Mouse (Mus musculus): ENCODE measurements around the gene Gm10300.

Gene Gm10300

DNA sequence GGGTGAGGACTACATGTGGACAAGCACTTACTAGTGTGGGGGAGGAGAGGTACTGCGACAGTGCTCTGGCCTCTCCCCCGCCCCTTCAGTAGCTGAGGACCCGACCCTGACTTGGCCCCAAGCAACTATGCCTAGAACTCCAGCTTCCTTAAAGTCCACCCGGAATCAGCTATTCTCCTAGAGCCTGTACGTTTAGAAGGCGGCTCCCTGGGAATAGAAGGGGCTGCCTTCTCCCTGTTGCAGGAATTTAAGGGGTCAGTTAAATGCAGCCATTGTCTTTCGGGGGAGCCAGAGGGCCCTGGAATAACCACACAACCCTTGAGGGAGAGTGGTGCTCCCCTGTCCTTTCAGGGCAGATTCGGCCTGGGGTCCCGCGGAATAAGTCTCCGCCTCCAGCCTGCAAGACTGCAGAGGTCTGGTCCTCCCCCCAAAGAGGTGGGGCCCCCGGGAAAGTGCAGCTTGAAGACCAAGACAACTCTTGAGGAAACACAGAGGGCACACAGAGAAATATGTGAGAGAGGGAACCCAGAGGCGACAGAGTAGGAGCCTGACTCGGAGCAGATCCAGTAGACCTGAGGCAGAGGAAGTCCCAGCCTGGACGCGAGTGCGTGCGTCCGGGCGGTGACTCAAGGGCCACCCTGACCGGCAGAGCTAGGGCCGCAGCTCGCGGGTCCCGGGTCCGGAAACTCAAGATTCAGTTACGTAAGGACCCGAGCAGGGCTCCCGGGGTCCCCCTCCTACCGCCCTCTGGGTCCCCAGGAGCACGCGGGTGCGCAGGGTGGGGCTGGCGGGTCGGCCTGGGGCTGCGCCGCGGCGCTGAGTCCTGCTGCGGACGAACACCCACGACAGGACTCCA, at the start of gene Gm10300:
Gene Gm10300 (plus strand): TSS at position 621 of the 856 bp plus-strand sequence.
- CTCF ChIA-PET = interaction anchor here (0.5 to 1.0 kb wide), 3 partner anchors 42 to 1042 kb away, joined by 3 read pairs; no protein-coding TSS in a partner anchor

DNA sequence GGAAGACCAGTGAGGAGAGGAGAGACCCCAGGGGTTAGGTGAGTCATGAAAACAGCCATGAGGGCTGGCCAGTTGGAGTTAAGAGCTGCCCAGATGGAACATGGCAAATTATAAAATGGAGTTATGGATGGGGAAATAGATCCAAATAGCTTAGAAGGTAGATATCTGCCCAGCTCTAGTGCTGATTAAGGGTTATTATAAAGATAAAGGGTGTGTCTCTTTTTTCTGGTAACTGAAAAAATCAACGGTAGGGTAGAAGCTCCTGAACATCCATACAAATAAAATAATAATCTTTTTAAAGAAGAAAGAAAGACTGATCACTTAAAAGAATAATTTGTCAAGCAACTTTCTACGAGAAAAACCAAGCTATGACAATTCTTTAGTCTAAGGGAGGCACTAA, 49.2 kb upstream of the Gm10300 start:
- CTCF ChIA-PET = interaction anchor here (0.6 kb wide), 1 partner anchor 64 kb away, joined by 3 read pairs; no protein-coding TSS in a partner anchor

DNA sequence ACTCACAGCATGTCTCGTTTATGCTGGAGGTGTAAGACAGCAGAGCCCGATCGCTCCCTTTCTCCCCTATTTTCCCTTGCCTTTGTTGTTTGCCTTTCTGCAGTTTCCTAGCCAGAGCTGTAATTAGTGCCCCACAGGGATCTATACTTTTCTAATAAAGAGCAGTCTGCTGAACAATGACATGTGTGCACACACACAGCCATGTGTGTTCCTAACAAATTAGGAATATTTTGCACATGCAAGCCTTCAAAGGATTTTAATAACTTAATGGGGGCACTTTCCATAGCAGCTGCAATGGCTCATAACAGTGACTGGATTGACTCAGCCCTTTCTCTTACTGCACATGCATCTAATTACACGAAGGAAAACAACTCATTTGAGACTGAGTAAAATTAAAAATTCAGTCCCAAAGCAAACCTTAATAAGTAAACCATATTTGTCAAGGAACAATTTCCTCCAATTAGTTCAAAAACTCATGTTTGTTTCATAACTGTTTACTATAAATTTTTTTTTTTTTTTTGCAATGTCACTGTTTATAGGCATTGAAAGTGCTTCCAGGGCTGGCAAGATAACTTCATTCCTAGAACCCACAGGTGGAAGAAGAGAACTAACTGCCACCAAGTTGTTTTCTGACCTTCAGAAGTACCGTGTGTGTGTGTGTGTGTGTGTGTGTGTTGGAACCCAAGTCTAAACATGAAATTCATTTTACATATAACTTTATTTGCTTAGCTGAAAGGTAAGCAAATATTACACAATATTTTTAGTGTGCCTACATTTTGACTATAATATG, 48.6 kb upstream of the Gm10300 start:
- CTCF ChIA-PET = interaction anchor here (0.6 kb wide), 2 partner anchors 8 to 63 kb away, joined by 3 read pairs; no protein-coding TSS in a partner anchor

DNA sequence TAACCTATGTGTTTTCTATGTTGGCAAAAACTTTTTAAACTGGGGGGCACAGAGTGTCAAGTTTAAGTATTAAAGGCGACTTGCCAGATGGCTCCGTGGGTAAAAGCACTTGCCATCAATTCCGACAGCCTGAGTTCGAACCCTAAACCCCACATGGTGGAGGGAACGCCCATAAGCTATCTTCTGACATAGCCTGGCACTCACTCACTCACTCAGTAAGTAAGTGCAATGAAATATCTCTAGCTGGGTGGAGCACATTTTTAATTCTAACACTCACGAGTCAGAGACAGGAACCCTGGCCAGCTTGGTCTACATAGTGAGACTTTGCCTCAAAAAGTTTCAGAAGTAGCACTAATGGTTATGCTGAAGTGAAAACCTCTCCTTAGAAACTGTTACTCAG, 47.3 kb upstream of the Gm10300 start:
- CTCF ChIA-PET = no interaction called here

- CTCF ChIA-PET = no interaction called here
Observed at GRCm38 (mm10) chr4:132027806-132028205, 46.7 kb upstream of the Gm10300 start.

- CTCF ChIA-PET = interaction anchor here (0.6 to 0.7 kb wide), 2 partner anchors 48 to 169 kb away, joined by 3 to 4 read pairs; no protein-coding TSS in a partner anchor
Observed at GRCm38 (mm10) chr4:132029851-132030741, 44.4 kb upstream of the Gm10300 start.

DNA sequence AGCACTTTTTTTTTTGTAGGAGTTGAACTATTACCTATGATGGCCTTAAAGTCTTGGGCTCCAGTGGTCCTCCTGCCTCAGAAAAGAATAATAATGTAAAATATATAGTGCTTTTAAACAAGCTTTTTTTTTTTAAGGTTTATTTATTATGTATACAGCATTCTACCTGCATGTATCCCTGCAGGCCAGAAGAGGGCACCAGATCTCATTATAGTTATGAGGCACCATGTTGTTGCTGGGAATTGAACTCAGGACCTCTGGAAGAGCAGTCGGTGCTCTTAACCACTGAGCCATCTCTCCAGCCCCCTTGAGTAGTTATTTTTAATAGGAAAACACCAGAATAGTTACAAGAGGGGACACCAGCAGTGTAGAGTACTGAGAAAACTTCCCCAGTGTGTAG, 41.3 kb upstream of the Gm10300 start:
- CTCF ChIA-PET = interaction anchor here (0.9 to 1.9 kb wide), 3 partner anchors 38 to 44 kb away, joined by 3 to 15 read pairs (median 3); partner anchors contain the start of genes Epb41 and Gm10300

DNA sequence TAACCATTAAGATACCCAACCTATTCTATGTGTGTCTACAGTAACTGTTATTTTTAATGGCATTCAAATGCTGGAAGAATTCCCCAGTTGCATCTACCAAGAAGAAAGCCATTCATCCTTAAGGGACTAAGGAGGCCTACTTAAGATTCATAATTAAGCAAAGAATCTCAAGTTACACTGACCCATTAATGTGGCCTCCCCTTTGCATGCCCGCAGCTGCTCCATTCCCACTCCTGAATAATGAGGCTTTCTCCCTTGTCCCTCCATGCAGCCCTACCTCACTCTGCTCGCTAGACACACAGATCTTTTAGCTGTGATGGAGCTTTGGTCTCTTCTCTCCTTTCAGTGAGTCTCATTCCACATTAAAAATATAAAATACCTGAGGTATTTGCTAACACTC, 40.3 kb upstream of the Gm10300 start:
- CTCF ChIA-PET = interaction anchor here (0.7 to 1.9 kb wide), 3 partner anchors 37 to 236 kb away, joined by 3 to 15 read pairs (median 4); no protein-coding TSS in a partner anchor

DNA sequence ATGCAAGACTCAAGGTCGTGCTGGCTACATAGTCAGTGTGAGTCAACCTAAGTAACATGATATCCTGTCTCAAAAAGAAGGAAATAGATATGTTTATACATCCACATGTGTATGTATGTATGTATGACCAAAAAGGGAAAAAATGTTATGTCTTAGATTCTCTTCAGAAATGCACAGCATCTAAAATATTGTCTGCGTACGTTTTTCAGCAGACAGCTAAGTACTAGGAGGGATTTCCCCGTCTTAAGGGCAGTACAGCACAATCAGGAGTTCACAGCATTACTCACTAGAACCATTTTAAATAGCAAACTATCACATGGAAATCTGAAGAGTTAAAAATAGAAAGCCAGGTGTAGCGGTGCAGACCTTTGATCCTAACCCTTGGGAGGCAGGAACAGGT, 37.4 kb upstream of the Gm10300 start:
- CTCF ChIA-PET = interaction anchor here (1.4 kb wide), 1 partner anchor 8 kb away, joined by 3 read pairs; no protein-coding TSS in a partner anchor

GRCm38 (mm10) chr4:132037991-132038390, 36.5 kb upstream of the Gm10300 start:
- CTCF ChIA-PET = interaction anchor here (1.4 kb wide), 1 partner anchor 9 kb away, joined by 3 read pairs; no protein-coding TSS in a partner anchor

GRCm38 (mm10) chr4:132038809-132039208, 35.7 kb upstream of the Gm10300 start:
- CTCF ChIA-PET = no interaction called here

- CTCF ChIA-PET = interaction anchor here (1.1 kb wide), 1 partner anchor 43 kb away, joined by 8 read pairs; no protein-coding TSS in a partner anchor
Observed at GRCm38 (mm10) chr4:132039521-132039920, 35.0 kb upstream of the Gm10300 start.

DNA sequence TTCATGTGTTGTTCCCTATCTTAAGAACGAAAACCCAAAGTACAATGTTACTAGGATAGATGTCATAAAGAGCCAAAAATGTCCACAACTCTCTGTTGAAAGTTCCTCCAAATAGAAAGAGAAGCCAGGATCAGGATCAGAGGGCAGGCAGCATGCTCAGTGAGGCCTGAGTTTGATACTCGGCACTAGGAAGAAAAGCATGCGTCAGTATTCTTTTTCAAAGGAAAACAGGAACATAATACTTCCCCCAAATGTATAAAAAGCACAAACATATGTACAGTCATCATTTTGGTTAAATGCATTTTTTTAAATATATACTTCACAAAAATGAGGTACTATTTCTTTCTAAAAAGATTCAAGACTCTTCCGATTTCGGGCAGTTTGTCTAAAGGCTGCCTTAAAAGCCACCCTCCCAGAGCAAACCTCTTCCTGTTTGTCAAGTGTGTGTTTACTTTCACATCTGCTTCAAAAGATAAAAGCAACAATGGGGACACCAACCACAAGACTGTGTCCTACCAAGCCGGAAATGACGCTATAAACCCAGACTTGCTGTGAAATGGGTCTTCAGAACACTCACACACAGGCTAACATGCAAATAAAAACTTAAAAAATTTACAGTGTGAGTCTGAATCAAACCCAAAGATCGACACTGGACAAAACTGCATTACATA, 34.4 kb upstream of the Gm10300 start:
- CTCF ChIA-PET = interaction anchor here (0.7 to 1.1 kb wide), 2 partner anchors 43 to 154 kb away, joined by 4 to 8 read pairs; no protein-coding TSS in a partner anchor

GRCm38 (mm10) chr4:132041471-132042332, 32.8 kb upstream of the Gm10300 start:
- CTCF ChIA-PET = no interaction called here

- CTCF ChIA-PET = no interaction called here
Observed at GRCm38 (mm10) chr4:132043726-132044125, 30.8 kb upstream of the Gm10300 start.

- CTCF ChIA-PET = interaction anchor here (0.7 kb wide), 1 partner anchor 131 kb away, joined by 7 read pairs; no protein-coding TSS in a partner anchor
Observed at GRCm38 (mm10) chr4:132048011-132048991, 26.2 kb upstream of the Gm10300 start.

DNA sequence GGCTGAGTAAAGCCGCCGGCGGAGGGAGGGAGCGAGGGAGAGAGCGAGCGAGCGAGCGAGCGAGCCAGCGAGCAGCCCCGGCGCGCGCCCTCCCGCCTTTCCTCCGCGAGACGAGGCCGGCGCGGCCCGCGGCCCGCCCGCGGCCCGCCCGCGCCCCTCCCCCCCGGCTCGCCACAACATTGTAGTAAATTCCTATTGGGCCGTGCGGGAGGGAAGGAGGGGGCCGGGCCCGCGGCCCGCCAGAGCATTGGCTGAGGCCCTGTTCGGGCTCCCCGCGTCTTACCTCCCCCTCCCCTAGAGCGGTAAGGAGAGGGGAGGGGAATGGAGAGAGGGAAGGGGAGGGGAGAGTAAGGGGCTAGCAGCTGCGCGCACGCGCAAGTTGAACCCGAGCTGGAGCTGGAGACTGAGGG, 25.5 kb upstream of the Gm10300 start:
- CTCF ChIA-PET = no interaction called here
